Mouse (Mus musculus) erythroblast, adult 5-6 weeks (primary cell): ENCODE measurements around the gene Pcbp2. TPM values are rescaled to one million over a fixed set of nuclear protein-coding genes. Genes with fewer than 3 reads are reported as not detected.

Experiments
- ATAC-seq: replicated peaks from 2 replicates; pipeline ENCODE4 v1.8.0; 2016; ENCODE audit warnings: moderate number of reproducible peaks, mild to moderate bottlenecking, moderate TSS enrichment, inconsistent platforms; ENCODE audit not compliant: poor library complexity, low FRiP score, severe bottlenecking
- total RNA-seq, 2 experiments: library from RNA; stranded (forward) in 1 of 2; stranded (reverse) in 1 of 2; fragments of 150-400 nt in 1 of 2; fragments of 200-764, 138-1000 nt in 1 of 2; gene quantifications; 2 replicates each; pipeline versions ENCODE4 v1.2.3 to v1.2.4; 2015 to 2017; ENCODE audit warnings: low replicate concordance in 2 of 2

Gene Pcbp2
- total RNA-seq, 2 experiments from 2014 or later, result 85.4 to 321 TPM

GRCm38 (mm10) chr15:102503924-102504782 is 33.8 kb downstream of the Pcbp2 start:
- ATAC-seq, result no peak

- ATAC-seq, result no peak
These were observed 34.9 kb downstream of the Pcbp2 start for GRCm38 (mm10) chr15:102505073-102505769.

GRCm38 (mm10) chr15:102505770-102506463 is 35.6 kb downstream of the Pcbp2 start:
- ATAC-seq, result no peak

GRCm38 (mm10) chr15:102506464-102506830 is 36.1 kb downstream of the Pcbp2 start:
- ATAC-seq, result no peak

- no peak for ATAC-seq
These were observed 36.5 kb downstream of the Pcbp2 start for GRCm38 (mm10) chr15:102506864-102507263.

- no peak for ATAC-seq
These were observed 37.2 kb downstream of the Pcbp2 start for GRCm38 (mm10) chr15:102507561-102507960.

- ATAC-seq, result no peak
These were observed 38.0 kb downstream of the Pcbp2 start for GRCm38 (mm10) chr15:102508336-102508735.

GRCm38 (mm10) chr15:102510110-102510509 is 39.8 kb downstream of the Pcbp2 start:
- ATAC-seq, result no peak

- peak; percentile 90 for ATAC-seq
These were observed 40.4 kb downstream of the Pcbp2 start for GRCm38 (mm10) chr15:102510590-102511284.

GRCm38 (mm10) chr15:102511285-102511833 is 41.0 kb downstream of the Pcbp2 start:
- ATAC-seq, result no peak

GRCm38 (mm10) chr15:102512010-102512409 is 41.7 kb downstream of the Pcbp2 start:
- ATAC-seq, result no peak

GRCm38 (mm10) chr15:102512471-102512870 is 42.1 kb downstream of the Pcbp2 start:
- ATAC-seq, result no peak

- no peak for ATAC-seq
These were observed 42.7 kb downstream of the Pcbp2 start for GRCm38 (mm10) chr15:102513004-102513403.

- no peak for ATAC-seq
These were observed 44.9 kb downstream of the Pcbp2 start for GRCm38 (mm10) chr15:102515261-102515660.

GRCm38 (mm10) chr15:102515791-102516190 is 45.5 kb downstream of the Pcbp2 start:
- ATAC-seq, result no peak

- ATAC-seq, result no peak
These were observed 46.0 kb downstream of the Pcbp2 start for GRCm38 (mm10) chr15:102516293-102516692.

- peak; percentile 15; the same call in 1 of the 2 replicates for ATAC-seq
These were observed 46.5 kb downstream of the Pcbp2 start, which contains the start of gene Map3k12 for GRCm38 (mm10) chr15:102516728-102517404. Gene Map3k12 (minus strand): TSS chr15:102517064.

- no peak for ATAC-seq
These were observed 47.3 kb downstream of the Pcbp2 start for GRCm38 (mm10) chr15:102517631-102517975.
